Mouse (Mus musculus) limb, embryonic 15.5 days (tissue): ENCODE data around the gene Cd59a. TPM values are rescaled to one million over a fixed set of nuclear protein-coding genes. Genes with fewer than 3 reads are reported as not detected.

Experiments
- ATAC-seq: fragments of 200-750 bp; cut with Nextera tagmentation; 2 replicates; pipeline ENCODE4 v1.8.0; 2017; ENCODE audit warnings: low read depth, moderate TSS enrichment; ENCODE audit not compliant: insufficient number of reproducible peaks, low FRiP score, low TSS enrichment
- H3K27ac ChIP-seq: fragments of 300-500 bp; sonication (generic); 2 replicates; pipeline ENCODE4 v1.5.1; 2015; ENCODE audit warnings: moderate library complexity, mild to moderate bottlenecking, inconsistent platforms
- H3K27me3 ChIP-seq: fragments of 300-500 bp; sonication (generic); 2 replicates; pipeline ENCODE4 v1.6.1; 2015; ENCODE audit warnings: inconsistent platforms
- H3K36me3 ChIP-seq: fragments of 300-500 bp; sonication (generic); 2 replicates; pipeline ENCODE4 v1.6.1; 2015; ENCODE audit warnings: inconsistent platforms
- H3K4me1 ChIP-seq: fragments of 300-500 bp; sonication (generic); 2 replicates; pipeline ENCODE4 v1.6.1; 2015; ENCODE audit warnings: inconsistent platforms
- H3K4me2 ChIP-seq: fragments of 300-500 bp; sonication (generic); 2 replicates; pipeline ENCODE4 v1.6.1; 2015; ENCODE audit warnings: mild to moderate bottlenecking, inconsistent platforms
- H3K4me3 ChIP-seq: fragments of 300-500 bp; sonication (generic); 2 replicates; pipeline ENCODE4 v1.5.1; 2015; ENCODE audit warnings: mild to moderate bottlenecking, inconsistent platforms
- H3K9ac ChIP-seq: fragments of 300-500 bp; sonication (generic); 2 replicates; pipeline ENCODE4 v1.6.1; 2015; ENCODE audit warnings: inconsistent platforms
- H3K9me3 ChIP-seq: fragments of 300-500 bp; sonication (generic); 2 replicates; pipeline ENCODE4 v1.6.1; 2016; ENCODE audit warnings: inconsistent platforms
- WGBS: fragments of 180-500 bp; shearing (Covaris S2); methylation state at CpG from one replicate; pipeline ENCODE4 v1.1.7; 2015; 5-methylcytosine and 5-hydroxymethylcytosine counted together
- polyA plus RNA-seq: library from polyadenylated mRNA; unstranded; fragments of >200 nt; fragmentation: Nextera tagmentation; extraction: Ambion mirVana; gene quantifications from 2 replicates; pipeline ENCODE4 v1.2.1, GENCODE M21; 2015

Cd59a gene
- polyA plus RNA-seq, 1 experiment from 2014 or later: 16.0 TPM

GRCm38 (mm10) chr2:104150608-104151397 is 55.2 kb downstream of the Cd59a start:
- Histone ChIP-seq H3K4me3 (no peak overlapping the region), H3K4me2 (no peak overlapping the region), H3K27ac (no peak overlapping the region), H3K9me3 (no peaks in the 10 kb centered on the region), H3K9ac (no peak overlapping the region), H3K36me3 (no peaks in the 10 kb centered on the region), H3K4me1 (no peaks in the 10 kb centered on the region; the same call in 1 of the 2 replicates), H3K27me3 (no peaks in the 10 kb centered on the region)
- no peak for ATAC-seq
- 79% methylated on average over 6 of the region's 6 CpGs for WGBS

- H3K27ac ChIP-seq: no peak overlapping the region
- no peaks in the 10 kb centered on the region for H3K36me3 ChIP-seq
- no peak for ATAC-seq
- no peak overlapping the region for H3K9ac ChIP-seq
- H3K27me3 ChIP-seq: no peaks in the 10 kb centered on the region
- WGBS: 69% methylated on average over 4 of the region's 4 CpGs
- H3K4me3 ChIP-seq: no peak overlapping the region
- H3K9me3 ChIP-seq: no peaks in the 10 kb centered on the region
- no peaks in the 10 kb centered on the region; the same call in 1 of the 2 replicates for H3K4me1 ChIP-seq
- H3K4me2 ChIP-seq: no peak overlapping the region
Observed at GRCm38 (mm10) chr2:104153345-104153744, 57.7 kb downstream of the Cd59a start.

DNA sequence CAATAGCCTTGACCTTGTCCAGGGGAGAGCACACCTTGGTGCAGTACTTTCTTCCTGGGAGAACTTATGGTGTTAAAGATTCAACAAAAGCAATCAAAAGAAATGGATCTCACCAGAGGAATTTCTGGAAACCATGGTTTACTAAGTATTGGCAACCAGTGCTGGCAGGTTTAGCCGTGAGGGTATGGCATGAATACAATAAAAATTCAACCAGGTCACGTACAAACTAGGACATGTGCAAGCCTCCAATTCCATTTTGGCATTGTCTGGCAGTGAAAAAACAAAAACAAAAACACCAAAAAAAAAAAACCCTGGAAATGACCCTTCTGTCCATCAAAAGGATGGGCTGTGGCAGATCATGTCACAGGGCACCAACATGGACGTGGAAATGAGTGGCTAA is 58.3 kb downstream of the Cd59a start:
- H3K9ac ChIP-seq: no peak overlapping the region
- 71% methylated on average over 3 of the region's 3 CpGs for WGBS
- no peak overlapping the region for H3K4me3 ChIP-seq
- no peaks in the 10 kb centered on the region for H3K27me3 ChIP-seq
- H3K36me3 ChIP-seq: no peaks in the 10 kb centered on the region
- no peak overlapping the region for H3K4me2 ChIP-seq
- no peaks in the 10 kb centered on the region for H3K4me1 ChIP-seq
- ATAC-seq: no peak
- H3K27ac ChIP-seq: no peak overlapping the region
- H3K9me3 ChIP-seq: no peaks in the 10 kb centered on the region

DNA sequence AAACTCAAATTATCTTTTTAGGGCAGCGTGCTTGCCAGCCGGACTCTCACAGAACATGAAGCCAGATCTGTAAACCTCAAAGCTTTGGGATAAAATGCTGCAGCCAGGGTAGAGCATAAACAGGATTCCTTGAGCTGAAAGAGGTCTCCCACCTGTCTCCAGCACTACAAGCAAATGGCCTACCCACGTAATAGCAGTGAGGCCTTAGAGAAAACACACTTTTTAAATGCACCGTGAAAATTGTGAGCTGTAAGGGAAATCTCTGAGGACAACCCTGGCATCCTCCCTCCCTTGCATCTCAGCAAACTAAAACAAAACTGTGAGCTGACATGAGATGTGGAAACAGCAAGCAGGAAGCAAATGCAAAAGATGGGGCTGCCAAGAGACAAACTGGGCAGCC is 62.2 kb downstream of the Cd59a start:
- WGBS: 65% methylated on average over 4 of the region's 4 CpGs

DNA sequence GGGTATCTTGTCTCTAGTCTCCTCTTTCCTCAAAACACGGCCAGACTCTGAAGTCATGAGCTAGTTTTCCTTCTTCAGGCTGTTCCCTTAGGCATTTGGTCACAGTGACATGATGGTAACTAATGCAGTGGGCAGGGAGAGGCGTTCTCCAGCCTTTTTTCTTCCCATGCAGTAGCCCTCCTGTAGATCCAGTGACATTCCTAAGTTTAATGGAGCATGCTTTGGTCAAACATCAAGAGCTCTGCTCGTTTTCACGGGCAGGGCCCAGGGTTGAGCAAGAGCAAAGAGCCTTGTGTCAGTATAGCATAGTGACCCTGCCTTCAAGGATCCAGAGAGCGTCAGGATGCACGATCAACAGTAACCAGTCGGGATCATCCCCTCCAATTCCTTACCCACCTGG is 67.8 kb downstream of the Cd59a start:
- WGBS: 77% methylated on average over 7 of the region's 7 CpGs

More for the DNA sequence above, 62.2 kb downstream of the Cd59a start:
- no peak for ATAC-seq
- H3K4me3 ChIP-seq: no peak overlapping the region
- H3K9me3 ChIP-seq: no peaks in the 10 kb centered on the region
- H3K27me3 ChIP-seq: no peaks in the 10 kb centered on the region
- H3K36me3 ChIP-seq: no peaks in the 10 kb centered on the region
- no peak overlapping the region for H3K27ac ChIP-seq
- no peak overlapping the region for H3K9ac ChIP-seq
- H3K4me1 ChIP-seq: no peaks in the 10 kb centered on the region
- no peak overlapping the region for H3K4me2 ChIP-seq

DNA sequence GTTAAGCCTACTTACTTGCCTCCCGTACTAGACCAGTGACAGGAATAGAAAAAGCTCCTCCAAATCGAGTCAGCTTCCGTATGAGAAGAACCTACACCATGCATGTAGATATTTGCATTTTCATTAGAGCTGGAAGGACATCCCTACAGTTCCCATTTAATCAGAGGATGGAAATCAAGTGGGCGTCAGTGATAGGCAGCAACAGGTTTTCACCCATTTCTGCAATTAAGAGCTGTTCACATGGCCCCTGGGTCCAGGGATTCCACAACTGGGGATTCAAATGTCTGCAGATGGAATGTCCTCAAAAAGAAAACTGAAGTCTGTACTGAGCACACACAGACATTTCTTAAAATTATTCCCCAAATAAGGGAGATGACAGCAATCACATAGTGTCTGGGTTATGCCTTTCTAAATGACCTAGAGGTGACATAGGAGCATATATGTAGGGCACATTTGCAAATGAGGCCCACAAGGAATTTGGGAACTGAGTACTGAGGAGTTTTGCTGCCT is 68.4 kb downstream of the Cd59a start:
- no peak overlapping the region for H3K4me2 ChIP-seq
- no peaks in the 10 kb centered on the region for H3K9me3 ChIP-seq
- H3K4me3 ChIP-seq: no peak overlapping the region
- no peak for ATAC-seq
- 0 out of 2 replicates have a peak, but pooled peaks cover 3% of the 10 kb centered on the region for H3K4me1 ChIP-seq
- no peak overlapping the region for H3K9ac ChIP-seq
- H3K36me3 ChIP-seq: no peaks in the 10 kb centered on the region
- H3K27me3 ChIP-seq: no peaks in the 10 kb centered on the region
- H3K27ac ChIP-seq: no peak overlapping the region
- 88% methylated on average over 4 of the region's 4 CpGs for WGBS

More for the DNA sequence above, 67.8 kb downstream of the Cd59a start:
- no peaks in the 10 kb centered on the region for H3K36me3 ChIP-seq
- H3K9me3 ChIP-seq: no peaks in the 10 kb centered on the region
- ATAC-seq: no peak
- no peak overlapping the region for H3K4me3 ChIP-seq
- no peaks in the 10 kb centered on the region for H3K27me3 ChIP-seq
- H3K4me1 ChIP-seq: 0 out of 2 replicates have a peak, but pooled peaks cover 3% of the 10 kb centered on the region
- no peak overlapping the region for H3K9ac ChIP-seq
- no peak overlapping the region for H3K27ac ChIP-seq
- no peak overlapping the region for H3K4me2 ChIP-seq

Other genes with a start within 250 kb of the Cd59a start
- gene Lmo2, start 137.8 kb upstream of the Cd59a start, polyA plus RNA-seq: 16.4 and 18.7 TPM in 2 replicates
- 52.0 and 53.5 TPM in 2 replicates for gene Fbxo3, start 68.1 kb upstream of the Cd59a start, polyA plus RNA-seq
- 2.3 TPM in 2 replicates for gene 4931422A03Rik, start 67.4 kb upstream of the Cd59a start, polyA plus RNA-seq
- 0.12 TPM in 1 of 2 replicates, not detected in the other for gene Gm10912, start 30.0 kb upstream of the Cd59a start, polyA plus RNA-seq
- not detected in 2 replicates for gene Gm10799, start 27.3 kb upstream of the Cd59a start, polyA plus RNA-seq
- gene Cd59b, start 26.0 kb upstream of the Cd59a start, polyA plus RNA-seq: 6.8 and 7.4 TPM in 2 replicates
- not detected in 2 replicates for gene A930018P22Rik, start 27.0 kb downstream of the Cd59a start, polyA plus RNA-seq